Mouse (Mus musculus): Measurements from ENCODE around the gene Aacs. TPM values are rescaled to one million over a fixed set of nuclear protein-coding genes. Genes with fewer than 3 reads are reported as not detected.
A peak's percentile ranks its signal among the peaks of the same experiment; 100 is the strongest.

Gene Aacs
- total and polyA plus RNA-seq, 3 experiments, result 21.3 to 48.8 (median 39.8) TPM

- dilution Hi-C loops (cut with MboI; ENCODE audit: extremely low pct_ligation_motif_present, extremely low pct_unique_long_range_greater_than_20kb, low sequenced_read_pairs), result no loop called here
- Histone ChIP-seq H3K36me3 (replicated peaks in 1 of 2; ENCODE audit: control insufficient read depth in 1 of 2, insufficient read depth in 1 of 2, low read length in 1 of 2) (peaks cover 56 to 89% of the 10 kb centered on the region in 2 experiments), H3K9me3 (replicated peaks; ENCODE audit: low read length) (peaks cover 2% of the 10 kb centered on the region)
Measured at GRCm38 (mm10) chr5:125509541-125509940, 33.9 kb downstream of the Aacs start.

DNA sequence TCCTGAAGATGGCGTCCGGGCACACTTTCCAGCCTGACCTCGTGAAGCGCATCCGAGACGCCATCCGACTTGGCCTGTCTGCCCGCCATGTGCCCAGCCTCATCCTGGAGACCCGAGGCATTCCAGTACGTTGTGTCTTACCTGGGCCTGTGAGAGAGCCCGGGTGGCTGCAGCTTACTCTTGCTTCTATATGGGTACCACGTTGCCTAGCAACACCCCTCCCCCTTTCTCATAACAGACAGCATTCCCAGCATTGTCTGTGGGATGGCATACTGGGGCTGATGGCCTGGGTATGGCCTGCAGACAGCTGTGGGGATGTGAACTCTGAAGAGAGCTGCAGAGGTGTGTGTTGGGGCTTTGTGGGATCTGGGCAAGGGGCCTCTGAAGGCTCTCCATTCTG lies 39.4 kb downstream of the Aacs start:
- DNase-seq (ENCODE audit: extremely low read depth), result no peak
- no peaks in the 10 kb centered on the region for H3K4me1 ChIP-seq (ENCODE audit: control insufficient read depth in 1 of 2, insufficient read depth in 2 of 2)
- dilution Hi-C loops (cut with MboI; ENCODE audit: extremely low pct_ligation_motif_present, extremely low pct_unique_long_range_greater_than_20kb, low sequenced_read_pairs) (no loop called here), in situ Hi-C loops (cut with MboI; ENCODE audit: low pct_ligation_motif_present, low pct_unique_long_range_greater_than_20kb, low sequenced_read_pairs) (no loop called here)
- no peaks in the 10 kb centered on the region for H3K79me2 ChIP-seq (replicated peaks; ENCODE audit: control insufficient read depth, extremely low read depth, insufficient read depth, poor library complexity, severe bottlenecking)
- no peak overlapping the region for H3K9ac ChIP-seq (ENCODE audit: insufficient read depth, low read depth)
- no peak overlapping the region for H3K4me2 ChIP-seq (ENCODE audit: insufficient read depth, low read depth, poor library complexity, severe bottlenecking)
- H3K27ac ChIP-seq (ENCODE audit: insufficient read depth, low read depth), result no peak overlapping the region
- H3K4me3 ChIP-seq (replicated peaks in 1 of 3; ENCODE audit: low read depth in 2 of 3, low read length in 2 of 3, poor library complexity in 1 of 3), result no peak overlapping the region
- no peaks in the 10 kb centered on the region for H3K9me3 ChIP-seq (replicated peaks; ENCODE audit: low read length)
- TF ChIP-seq MAZ (IDR thresholded peaks at IDR 0.05; ENCODE audit: low read depth, low read length), result no peak
- no peak for TF ChIP-seq PAX5 (IDR thresholded peaks at IDR 0.05; ENCODE audit: low read length)
- no peak for TF ChIP-seq IRF4 (IDR thresholded peaks at IDR 0.05; ENCODE audit: low read depth, low read length)
- TF ChIP-seq E2F4 (IDR thresholded peaks at IDR 0.05; ENCODE audit: insufficient replicate concordance, low read depth, low read length), result no peak
- no peak for TF ChIP-seq KAT2A (IDR thresholded peaks at IDR 0.05; ENCODE audit: insufficient replicate concordance, low read length)
- TF ChIP-seq TCF12 (IDR thresholded peaks at IDR 0.05; ENCODE audit: low read depth, low read length), result no peak
- no peak for TF ChIP-seq ETS1 (conservative IDR thresholded peaks at IDR 0.05; ENCODE audit: low read depth, low read length)
- TF ChIP-seq JUN (IDR thresholded peaks at IDR 0.05; ENCODE audit: insufficient read depth, low read depth, low read length), result no peak
- no peak for TF ChIP-seq POLR2A (IDR thresholded peaks at IDR 0.05; ENCODE audit: low read depth, low read length)
- no peak for TF ChIP-seq HCFC1 (IDR thresholded peaks at IDR 0.05; ENCODE audit: low read depth, low read length)
- no peak for TF ChIP-seq GABPA (IDR thresholded peaks at IDR 0.05; ENCODE audit: insufficient replicate concordance, low read depth, low read length)
- TF ChIP-seq ZC3H11A (IDR thresholded peaks at IDR 0.05; ENCODE audit: low read depth, low read length), result no peak
- TF ChIP-seq EP300 (IDR thresholded peaks at IDR 0.05; ENCODE audit: low read length), result no peak
- TF ChIP-seq ZNF384 (IDR thresholded peaks at IDR 0.05; ENCODE audit: low read depth, low read length), result no peak
- TF ChIP-seq SIN3A (IDR thresholded peaks at IDR 0.05; ENCODE audit: low read length), result no peak
- no peak for TF ChIP-seq ZKSCAN1 (IDR thresholded peaks at IDR 0.05; ENCODE audit: borderline replicate concordance, low read depth, low read length)
- TF ChIP-seq CTCF (conservative IDR thresholded peaks at IDR 0.05 in 1 of 2, IDR thresholded peaks at IDR 0.05 in 1 of 2; ENCODE audit: low read depth in 2 of 2, low read length in 2 of 2), result no peak
- TF ChIP-seq CHD1 (IDR thresholded peaks at IDR 0.05; ENCODE audit: low read depth, low read length), result no peak
- peaks cover 60 to 95% of the 10 kb centered on the region in 2 experiments for H3K36me3 ChIP-seq (replicated peaks in 1 of 2; ENCODE audit: control insufficient read depth in 1 of 2, insufficient read depth in 1 of 2, low read length in 1 of 2)
- H3K27me3 ChIP-seq (replicated peaks), result no peaks in the 10 kb centered on the region

More at GRCm38 (mm10) chr5:125509541-125509940, 33.9 kb downstream of the Aacs start:
- no peak for TF ChIP-seq ZMIZ1 (IDR thresholded peaks at IDR 0.05; ENCODE audit: low read depth, low read length)
- TF ChIP-seq UBTF (IDR thresholded peaks at IDR 0.05; ENCODE audit: low read depth, low read length), result no peak
- TF ChIP-seq ZNF384 (IDR thresholded peaks at IDR 0.05; ENCODE audit: low read depth, low read length), result no peak
- no peak for TF ChIP-seq USF1 (IDR thresholded peaks at IDR 0.05; ENCODE audit: low read depth, low read length)
- no peak for TF ChIP-seq CHD2 (IDR thresholded peaks at IDR 0.05; ENCODE audit: low read length)
- TF ChIP-seq MAX (IDR thresholded peaks at IDR 0.05; ENCODE audit: low read length), result no peak
- TF ChIP-seq BHLHE40 (IDR thresholded peaks at IDR 0.05; ENCODE audit: low read depth, low read length), result no peak
- no peak for TF ChIP-seq USF2 (conservative IDR thresholded peaks at IDR 0.05; ENCODE audit: low read depth, low read length)
- peak; percentile 33 for TF ChIP-seq RAD21 (IDR thresholded peaks at IDR 0.05; ENCODE audit: low read depth, low read length)
- no peak for TF ChIP-seq MXI1 (IDR thresholded peaks at IDR 0.05; ENCODE audit: low read depth, low read length)
- TF ChIP-seq MAZ (IDR thresholded peaks at IDR 0.05; ENCODE audit: low read depth, low read length), result no peak
- no peak for TF ChIP-seq TCF12 (IDR thresholded peaks at IDR 0.05; ENCODE audit: low read depth, low read length)
- TF ChIP-seq MAFK (IDR thresholded peaks at IDR 0.05; ENCODE audit: insufficient replicate concordance, low read length), result no peak
- no peak for TF ChIP-seq HCFC1 (IDR thresholded peaks at IDR 0.05; ENCODE audit: low read depth, low read length)
- TF ChIP-seq E2F4 (IDR thresholded peaks at IDR 0.05; ENCODE audit: insufficient replicate concordance, low read depth, low read length), result no peak
- TF ChIP-seq ETS1 (conservative IDR thresholded peaks at IDR 0.05; ENCODE audit: low read depth, low read length), result no peak
- peak; percentile 63 for TF ChIP-seq SMC3 (IDR thresholded peaks at IDR 0.05; ENCODE audit: low read depth, low read length)
- no peak for TF ChIP-seq EP300 (IDR thresholded peaks at IDR 0.05; ENCODE audit: low read length)
- TF ChIP-seq KAT2A (IDR thresholded peaks at IDR 0.05; ENCODE audit: insufficient replicate concordance, low read length), result no peak
- TF ChIP-seq SIN3A (IDR thresholded peaks at IDR 0.05; ENCODE audit: low read length), result no peak
- TF ChIP-seq MYC (IDR thresholded peaks at IDR 0.05; ENCODE audit: low read depth, low read length), result no peak
- no peak for TF ChIP-seq JUN (IDR thresholded peaks at IDR 0.05; ENCODE audit: insufficient read depth, low read depth, low read length)
- no peak for TF ChIP-seq GABPA (IDR thresholded peaks at IDR 0.05; ENCODE audit: insufficient replicate concordance, low read depth, low read length)
- peak; percentile 79 to 84; a peak in 3 of 4 replicates for TF ChIP-seq CTCF (conservative IDR thresholded peaks at IDR 0.05 in 1 of 2, IDR thresholded peaks at IDR 0.05 in 1 of 2; ENCODE audit: low read depth in 2 of 2, low read length in 2 of 2)
- no peak for TF ChIP-seq ZKSCAN1 (IDR thresholded peaks at IDR 0.05; ENCODE audit: borderline replicate concordance, low read depth, low read length)
- no peak for TF ChIP-seq PAX5 (IDR thresholded peaks at IDR 0.05; ENCODE audit: low read length)
- in situ Hi-C loops (cut with MboI; ENCODE audit: low pct_ligation_motif_present, low pct_unique_long_range_greater_than_20kb, low sequenced_read_pairs), result no loop called here
- Histone ChIP-seq H3K4me2 (ENCODE audit: insufficient read depth, low read depth, poor library complexity, severe bottlenecking) (no peak overlapping the region), H3K27ac (ENCODE audit: insufficient read depth, low read depth) (no peak overlapping the region), H3K4me1 (ENCODE audit: control insufficient read depth in 1 of 2, insufficient read depth in 2 of 2) (no peaks in the 10 kb centered on the region), H3K79me2 (replicated peaks; ENCODE audit: control insufficient read depth, extremely low read depth, insufficient read depth, poor library complexity, severe bottlenecking) (no peaks in the 10 kb centered on the region), H3K9ac (ENCODE audit: insufficient read depth, low read depth) (no peak overlapping the region), H3K4me3 (replicated peaks in 1 of 3; ENCODE audit: low read depth in 2 of 3, low read length in 2 of 3, poor library complexity in 1 of 3) (no peak overlapping the region), H3K27me3 (replicated peaks) (no peaks in the 10 kb centered on the region)
- peak; percentile 67 for DNase-seq (ENCODE audit: extremely low read depth)
